Mouse (Mus musculus): ENCODE results near the gene Wdr26. TPM values are rescaled to one million over a fixed set of nuclear protein-coding genes. Genes with fewer than 3 reads are reported as not detected.

The Wdr26 gene
- polyA plus RNA-seq, 1 experiment from 2014 or later, result 29.3 TPM

DNA sequence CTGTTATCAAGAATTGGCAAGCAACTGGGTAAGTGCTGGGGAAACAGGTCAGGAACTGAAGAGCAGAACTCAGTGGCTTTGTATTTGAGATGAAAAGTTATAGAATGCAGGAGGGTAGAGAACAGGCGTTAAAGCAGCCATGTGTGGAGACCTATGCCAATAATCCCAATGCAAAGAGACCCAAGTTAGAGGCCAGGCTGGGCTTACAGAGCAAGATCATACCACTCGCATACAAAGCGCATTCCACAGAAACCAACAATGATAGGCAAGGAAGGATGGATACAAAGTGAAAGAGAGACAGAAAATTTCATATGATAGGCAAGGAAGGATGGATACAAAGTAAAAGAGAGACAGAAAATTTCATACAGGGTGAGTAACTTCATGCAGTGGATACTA is 61.4 kb downstream of the Wdr26 start:
- H3K4me1 ChIP-seq (replicated peaks), result peaks cover 17% of the 10 kb centered on the region
- no peak for ATAC-seq (replicated peaks; ENCODE audit: insufficient number of reproducible peaks, insufficient read depth, low FRiP score, low read depth)
- no peak overlapping the region for H3K4me2 ChIP-seq
- H3K27me3 ChIP-seq, result no peaks in the 10 kb centered on the region
- peak overlapping the region; percentile 95 for H3K4me3 ChIP-seq
- H3K27ac ChIP-seq, result no peak overlapping the region
- H3K9ac ChIP-seq, result no peak overlapping the region
- H3K36me3 ChIP-seq, result peaks cover 6% of the 10 kb centered on the region; the same call in 1 of the 2 replicates
- 64% methylated on average over 3 of the region's 3 CpGs for WGBS
- H3K9me3 ChIP-seq (replicated peaks), result no peaks in the 10 kb centered on the region

DNA sequence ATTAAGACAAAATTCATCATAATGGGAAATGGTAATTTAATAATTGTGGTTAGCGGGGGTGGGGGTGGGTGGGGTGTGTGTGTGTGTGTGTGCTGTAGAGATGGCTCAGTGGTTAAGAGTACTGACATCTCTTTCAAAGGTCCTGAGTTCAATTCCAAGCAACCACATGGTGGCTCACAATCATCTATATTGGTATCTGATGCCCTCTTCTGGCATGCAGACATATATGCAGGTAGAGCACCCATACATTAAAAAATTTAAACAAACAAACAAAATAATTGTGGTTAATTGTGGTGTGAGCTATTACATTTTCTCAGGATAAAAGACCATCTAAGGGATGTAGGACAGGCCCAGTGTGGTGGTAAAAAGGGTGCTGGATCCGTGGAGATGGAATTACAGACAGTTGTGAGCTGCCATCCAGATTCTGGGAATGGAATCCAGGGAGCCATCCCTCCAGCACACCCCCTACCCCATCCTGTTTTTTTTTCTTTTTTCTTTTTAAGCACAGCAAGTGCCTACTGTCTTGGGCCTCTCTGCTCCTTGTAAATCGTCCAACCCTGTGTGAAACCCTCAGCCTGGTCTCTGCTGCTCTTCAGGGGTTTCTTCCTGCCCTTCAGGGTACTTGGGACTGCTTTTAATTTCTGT is 62.3 kb downstream of the Wdr26 start:
- Histone ChIP-seq H3K4me3 (no peak overlapping the region), H3K27ac (no peak overlapping the region), H3K9me3 (replicated peaks) (no peaks in the 10 kb centered on the region), H3K4me2 (no peak overlapping the region), H3K4me1 (replicated peaks) (peaks cover 22% of the 10 kb centered on the region), H3K9ac (no peak overlapping the region), H3K36me3 (peaks cover 6% of the 10 kb centered on the region; the same call in 1 of the 2 replicates), H3K27me3 (no peaks in the 10 kb centered on the region)
- 70% methylated on average over 3 of the region's 3 CpGs for WGBS
- no peak for ATAC-seq (replicated peaks; ENCODE audit: insufficient number of reproducible peaks, insufficient read depth, low FRiP score, low read depth)

DNA sequence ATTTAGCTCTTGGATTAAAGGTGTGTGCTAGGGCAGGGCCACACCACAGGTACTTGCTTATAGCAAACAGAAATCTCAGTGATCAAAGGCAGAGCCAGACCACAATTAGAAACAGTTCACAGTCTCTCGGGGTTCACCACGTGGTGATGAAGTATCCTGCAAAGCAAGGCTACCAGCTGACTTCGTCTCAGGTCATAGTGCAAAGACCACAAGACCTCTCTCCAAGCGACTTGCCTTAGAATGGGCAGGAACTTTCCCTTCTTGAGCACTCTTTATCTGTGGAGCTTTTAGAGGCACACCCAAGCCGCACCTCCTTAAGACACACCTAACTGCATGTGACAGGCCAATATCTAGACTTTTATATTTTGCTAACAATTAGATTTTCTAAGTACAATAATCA is 63.3 kb downstream of the Wdr26 start:
- Histone ChIP-seq H3K4me3 (no peak overlapping the region), H3K9ac (no peak overlapping the region), H3K27me3 (no peaks in the 10 kb centered on the region), H3K27ac (no peak overlapping the region), H3K4me2 (no peak overlapping the region), H3K36me3 (no peaks in the 10 kb centered on the region), H3K9me3 (replicated peaks) (no peaks in the 10 kb centered on the region), H3K4me1 (replicated peaks) (peaks cover 22% of the 10 kb centered on the region)
- 58% methylated on average over 5 of the region's 5 CpGs for WGBS
- ATAC-seq (replicated peaks; ENCODE audit: insufficient number of reproducible peaks, insufficient read depth, low FRiP score, low read depth), result no peak

- H3K27me3 ChIP-seq, result no peaks in the 10 kb centered on the region
- H3K36me3 ChIP-seq, result peaks cover 7% of the 10 kb centered on the region
- H3K27ac ChIP-seq, result no peak overlapping the region
- H3K4me1 ChIP-seq (replicated peaks), result peaks cover 18% of the 10 kb centered on the region
- H3K4me2 ChIP-seq, result no peak overlapping the region
- no peaks in the 10 kb centered on the region for H3K9me3 ChIP-seq (replicated peaks)
- no peak for ATAC-seq (replicated peaks; ENCODE audit: insufficient number of reproducible peaks, insufficient read depth, low FRiP score, low read depth)
- H3K9ac ChIP-seq, result no peak overlapping the region
- WGBS, result 86% methylated on average over 2 of the region's 2 CpGs
- H3K4me3 ChIP-seq, result no peak overlapping the region
Measured at GRCm38 (mm10) chr1:181146187-181146586, 65.6 kb downstream of the Wdr26 start.

GRCm38 (mm10) chr1:181144966-181145365 is 66.8 kb downstream of the Wdr26 start:
- H3K27ac ChIP-seq, result peak overlapping the region; percentile 82
- no peaks in the 10 kb centered on the region for H3K27me3 ChIP-seq
- H3K4me1 ChIP-seq (replicated peaks), result peaks cover 16% of the 10 kb centered on the region
- 12% methylated on average over 12 of the region's 12 CpGs for WGBS
- peak overlapping the region; percentile 63 for H3K4me2 ChIP-seq
- H3K4me3 ChIP-seq, result peak overlapping the region; percentile 86
- H3K36me3 ChIP-seq, result peaks cover 19% of the 10 kb centered on the region
- H3K9ac ChIP-seq, result peak overlapping the region; percentile 75
- H3K9me3 ChIP-seq (replicated peaks), result no peaks in the 10 kb centered on the region
- no peak for ATAC-seq (replicated peaks; ENCODE audit: insufficient number of reproducible peaks, insufficient read depth, low FRiP score, low read depth)

DNA sequence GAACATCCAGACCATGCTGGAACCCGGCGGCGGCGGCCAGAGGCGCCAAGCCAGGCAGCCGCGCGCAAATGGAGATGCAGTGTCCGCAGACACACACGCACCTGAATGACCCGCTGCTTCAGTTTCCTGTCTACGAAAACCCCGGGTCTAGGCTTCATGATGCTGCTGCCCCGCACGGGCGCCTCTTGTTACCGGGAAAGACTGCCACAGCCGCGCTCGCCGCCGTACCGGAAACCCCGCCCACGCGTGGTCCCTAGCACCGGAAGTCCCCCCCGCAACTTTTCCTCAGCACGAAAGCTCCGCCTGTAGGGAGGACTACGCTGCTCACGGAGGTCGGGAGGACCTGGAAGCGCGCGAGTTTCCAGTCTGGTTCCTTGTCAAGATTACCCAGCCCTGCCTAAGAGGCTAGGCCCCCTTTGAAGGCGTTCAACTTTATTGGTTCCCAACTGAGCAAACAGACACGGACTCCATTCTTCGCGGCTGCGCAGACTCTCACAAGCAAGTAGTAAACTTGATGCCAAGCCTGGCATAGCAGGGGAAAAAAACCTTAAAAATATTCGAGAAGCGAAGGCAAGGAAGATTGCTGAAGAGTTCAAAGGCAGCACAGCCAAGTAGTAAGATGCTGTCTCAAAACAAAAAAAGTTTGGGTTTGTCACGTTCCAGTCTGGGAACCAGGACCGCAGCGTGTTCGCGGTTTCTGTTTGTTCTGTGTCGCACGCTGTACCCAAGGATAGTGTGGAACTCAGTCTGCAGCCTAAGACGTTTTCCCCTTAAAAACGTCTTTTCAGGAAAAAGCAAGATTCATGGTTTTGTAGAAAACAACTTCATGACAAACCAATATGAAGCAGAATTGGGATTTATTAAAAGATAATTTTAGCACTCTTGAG is 67.6 kb downstream of the Wdr26 start, which contains the start of the genes Nvl and Cnih4:
Nvl (minus strand) TSS at position 255 of the 887 bp plus-strand sequence.
Cnih4 (plus strand) TSS at position 744 of the 887 bp plus-strand sequence.
- WGBS, result under 1% methylated on average over 52 of the region's 52 CpGs
- Histone ChIP-seq H3K9me3 (replicated peaks) (no peaks in the 10 kb centered on the region), H3K36me3 (peaks cover 25% of the 10 kb centered on the region), H3K27ac (peak within 1 kb of the TSS; percentile 82), H3K9ac (peak within 1 kb of the TSS; percentile 75), H3K4me1 (replicated peaks) (peaks cover 16% of the 10 kb centered on the region), H3K4me2 (peak within 1 kb of the TSS; percentile 63), H3K27me3 (no peaks in the 10 kb centered on the region), H3K4me3 (peak within 1 kb of the TSS; percentile 86)
- peak; percentile 100 for ATAC-seq (replicated peaks; ENCODE audit: insufficient number of reproducible peaks, insufficient read depth, low FRiP score, low read depth)

GRCm38 (mm10) chr1:181143609-181143949 is 68.2 kb downstream of the Wdr26 start:
- 0% methylated on average over 12 of the region's 12 CpGs for WGBS
- peak overlapping the region; percentile 63 for H3K4me2 ChIP-seq
- peaks cover 29% of the 10 kb centered on the region for H3K36me3 ChIP-seq
- H3K27ac ChIP-seq, result peak overlapping the region; percentile 82
- no peaks in the 10 kb centered on the region for H3K9me3 ChIP-seq (replicated peaks)
- H3K9ac ChIP-seq, result peak overlapping the region; percentile 75
- H3K4me1 ChIP-seq (replicated peaks), result peaks cover 16% of the 10 kb centered on the region
- H3K4me3 ChIP-seq, result peak overlapping the region; percentile 86
- ATAC-seq (replicated peaks; ENCODE audit: insufficient number of reproducible peaks, insufficient read depth, low FRiP score, low read depth), result peak; percentile 15
- H3K27me3 ChIP-seq, result no peaks in the 10 kb centered on the region

- H3K27ac ChIP-seq, result no peak overlapping the region
- H3K4me3 ChIP-seq, result no peak overlapping the region
- no peak overlapping the region for H3K9ac ChIP-seq
- 84% methylated on average over 7 of the region's 7 CpGs for whole genome bisulfite sequencing
- H3K36me3 ChIP-seq, result peaks cover 63% of the 10 kb centered on the region
- H3K9me3 ChIP-seq (replicated peaks), result no peaks in the 10 kb centered on the region
- H3K4me1 ChIP-seq (replicated peaks), result peaks cover 7% of the 10 kb centered on the region
- no peak for ATAC-seq (replicated peaks; ENCODE audit: insufficient number of reproducible peaks, insufficient read depth, low FRiP score, low read depth)
- no peak overlapping the region for H3K4me2 ChIP-seq
- no peaks in the 10 kb centered on the region for H3K27me3 ChIP-seq
Measured at GRCm38 (mm10) chr1:181138730-181139129, 73.1 kb downstream of the Wdr26 start.

GRCm38 (mm10) chr1:181131915-181132314 is 79.9 kb downstream of the Wdr26 start:
- ATAC-seq (replicated peaks; ENCODE audit: insufficient number of reproducible peaks, insufficient read depth, low FRiP score, low read depth), result no peak
- H3K4me3 ChIP-seq, result no peak overlapping the region
- H3K9me3 ChIP-seq (replicated peaks), result no peaks in the 10 kb centered on the region
- no peaks in the 10 kb centered on the region for H3K27me3 ChIP-seq
- H3K27ac ChIP-seq, result no peak overlapping the region
- H3K36me3 ChIP-seq, result peaks cover 76% of the 10 kb centered on the region
- no peak overlapping the region for H3K9ac ChIP-seq
- no peaks in the 10 kb centered on the region for H3K4me1 ChIP-seq (replicated peaks)
- H3K4me2 ChIP-seq, result no peak overlapping the region
- 87% methylated on average over 6 of the region's 6 CpGs for WGBS

GRCm38 (mm10) chr1:181126766-181127165 is 85.0 kb downstream of the Wdr26 start:
- ATAC-seq (replicated peaks; ENCODE audit: insufficient number of reproducible peaks, insufficient read depth, low FRiP score, low read depth), result no peak
- H3K27ac ChIP-seq, result no peak overlapping the region
- 89% methylated on average over 9 of the region's 9 CpGs for WGBS
- H3K27me3 ChIP-seq, result no peaks in the 10 kb centered on the region
- peaks cover 75% of the 10 kb centered on the region for H3K36me3 ChIP-seq
- H3K4me3 ChIP-seq, result no peak overlapping the region
- no peaks in the 10 kb centered on the region for H3K4me1 ChIP-seq (replicated peaks)
- no peak overlapping the region for H3K9ac ChIP-seq
- no peak overlapping the region for H3K4me2 ChIP-seq
- no peaks in the 10 kb centered on the region for H3K9me3 ChIP-seq (replicated peaks)

DNA sequence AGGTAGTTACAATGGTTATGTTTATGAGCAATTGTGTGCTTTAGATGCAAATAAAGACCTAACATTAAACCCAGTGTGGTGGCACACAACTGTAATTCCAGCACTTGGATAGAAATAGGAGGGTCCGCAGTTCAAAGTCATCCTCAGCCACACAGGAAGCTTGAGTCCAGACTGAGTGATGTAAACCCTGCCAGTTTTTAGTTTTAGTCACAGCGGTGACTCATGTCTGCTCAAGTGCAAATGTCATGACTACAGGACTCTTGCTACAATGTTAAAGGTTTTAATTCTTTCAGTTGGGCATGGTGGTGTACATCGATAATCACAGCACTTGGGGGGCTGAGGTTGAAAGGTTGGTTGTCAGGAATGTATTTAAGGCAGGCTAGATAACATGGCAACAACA is 85.9 kb downstream of the Wdr26 start:
- H3K9ac ChIP-seq, result no peak overlapping the region
- H3K4me1 ChIP-seq (replicated peaks), result no peaks in the 10 kb centered on the region
- no peaks in the 10 kb centered on the region for H3K27me3 ChIP-seq
- H3K9me3 ChIP-seq (replicated peaks), result no peaks in the 10 kb centered on the region
- no peak overlapping the region for H3K4me2 ChIP-seq
- no peak overlapping the region for H3K4me3 ChIP-seq
- WGBS, result 95% methylated on average over 3 of the region's 3 CpGs
- H3K36me3 ChIP-seq, result peaks cover 75% of the 10 kb centered on the region
- no peak overlapping the region for H3K27ac ChIP-seq
- no peak for ATAC-seq (replicated peaks; ENCODE audit: insufficient number of reproducible peaks, insufficient read depth, low FRiP score, low read depth)

Data from heart, embryonic 15.5 days (tissue).